Mouse (Mus musculus) midbrain, embryonic 11.5 days (tissue): Measurements from ENCODE around the gene Dlg2. TPM values are rescaled to one million over a fixed set of nuclear protein-coding genes. Genes with fewer than 3 reads are reported as not detected.

Source experiments
- ATAC-seq: fragments of 200-750 bp; cut with Nextera tagmentation; 2 replicates; pipeline ENCODE4 v1.8.0; 2017; ENCODE audit warnings: moderate TSS enrichment, moderate library complexity; ENCODE audit not compliant: low FRiP score
- DNase-seq: peaks from one replicate; pipeline ENCODE4 v3.0.0; 2015; ENCODE audit warnings: low spot score; ENCODE audit errors: missing footprints
- H3K27ac ChIP-seq: fragments of 300-500 bp; sonication (generic); 2 replicates; pipeline ENCODE4 v1.5.1; 2014; ENCODE audit warnings: low read depth, low read length
- H3K27me3 ChIP-seq: fragments of 300-500 bp; sonication (generic); 2 replicates; pipeline ENCODE4 v1.6.1; 2014; ENCODE audit warnings: mild to moderate bottlenecking, low read length, moderate library complexity, mixed read lengths; ENCODE audit not compliant: control insufficient read depth, insufficient read depth
- H3K36me3 ChIP-seq: fragments of 300-500 bp; sonication (generic); 2 replicates; pipeline ENCODE4 v1.6.1; 2014; ENCODE audit warnings: mild to moderate bottlenecking, low read length, moderate library complexity, mixed read lengths; ENCODE audit not compliant: control insufficient read depth, insufficient read depth
- H3K4me1 ChIP-seq: fragments of 300-500 bp; sonication (generic); 2 replicates; pipeline ENCODE4 v1.6.1; 2014; ENCODE audit warnings: low read length; ENCODE audit not compliant: control insufficient read depth, insufficient read depth
- H3K4me2 ChIP-seq: fragments of 300-500 bp; sonication (generic); 2 replicates; pipeline ENCODE4 v1.6.1; 2014; ENCODE audit warnings: mild to moderate bottlenecking, moderate library complexity
- H3K4me3 ChIP-seq: fragments of 300-500 bp; sonication (generic); 2 replicates; pipeline ENCODE4 v1.5.1; 2014; ENCODE audit warnings: low read depth, low read length
- H3K9ac ChIP-seq: fragments of 300-500 bp; sonication (generic); 2 replicates; pipeline ENCODE4 v1.6.1; 2014; ENCODE audit warnings: low read length
- H3K9me3 ChIP-seq: fragments of 300-500 bp; sonication (generic); 2 replicates; pipeline ENCODE4 v1.6.1; 2016; ENCODE audit warnings: low read length; ENCODE audit not compliant: control insufficient read depth
- WGBS: fragments of 180-500 bp; shearing (Covaris S2); extraction: QIAGEN DNeasy Blood & Tissue Kit; methylation state at CpG from one replicate; pipeline ENCODE4 v1.1.7; 2014; 5-methylcytosine and 5-hydroxymethylcytosine counted together
- polyA plus RNA-seq: library from polyadenylated mRNA; unstranded; fragments of >200 nt; fragmentation: Nextera tagmentation; extraction: Ambion mirVana; gene quantifications from 2 replicates; pipeline ENCODE4 v1.2.1, GENCODE M21; 2014

Dlg2 gene
- polyA plus RNA-seq, 1 experiment from 2014 or later: 1.8 TPM

DNA sequence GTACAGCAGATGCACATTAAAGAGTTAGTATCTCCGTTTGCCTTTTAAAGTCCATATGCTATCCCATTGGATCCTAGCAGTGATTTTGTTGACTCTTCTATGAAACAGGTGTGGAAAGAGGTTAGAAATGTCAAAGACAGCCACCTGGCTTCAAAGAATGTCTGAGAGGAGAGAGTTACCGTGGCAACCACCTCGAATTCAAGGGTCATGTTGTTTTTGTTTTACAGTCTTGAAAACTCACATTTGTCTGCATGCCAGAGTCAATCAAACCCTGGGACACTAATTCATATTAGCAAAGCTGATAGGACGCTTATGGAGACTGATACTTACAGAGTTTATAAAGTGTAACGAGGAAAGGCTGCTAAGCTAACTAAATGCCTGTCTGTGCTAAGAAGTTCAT, 1019.1 kb downstream of the Dlg2 start:
- Histone ChIP-seq H3K4me1 (no peaks in the 10 kb centered on the region), H3K27me3 (no peaks in the 10 kb centered on the region), H3K9ac (no peak overlapping the region), H3K9me3 (no peaks in the 10 kb centered on the region), H3K4me2 (no peak overlapping the region), H3K27ac (no peak overlapping the region), H3K4me3 (no peak overlapping the region), H3K36me3 (no peaks in the 10 kb centered on the region)
- 85% methylated on average over 5 of the region's 5 CpGs for WGBS
- ATAC-seq (no peak), DNase-seq (no peak)

DNA sequence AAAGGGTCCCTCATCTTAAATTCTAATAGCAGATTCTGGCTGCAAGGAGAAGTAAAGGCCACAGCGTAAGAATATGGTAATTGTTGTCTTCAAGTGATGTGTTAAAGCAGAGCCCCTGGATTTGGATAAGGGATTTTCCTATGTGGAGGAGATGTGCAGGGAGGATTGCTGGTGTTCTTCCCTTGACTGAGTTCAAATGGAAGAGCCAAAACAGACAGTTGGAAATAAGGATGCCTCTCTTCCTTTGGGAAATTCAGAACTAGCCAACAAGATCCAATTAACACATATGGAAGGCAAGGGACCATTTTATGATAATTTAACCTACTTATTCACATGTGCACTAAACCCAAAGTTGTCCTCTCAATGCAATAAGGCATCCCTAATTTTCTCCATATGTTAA, 1034.6 kb downstream of the Dlg2 start:
- Histone ChIP-seq H3K9me3 (no peaks in the 10 kb centered on the region), H3K36me3 (no peaks in the 10 kb centered on the region), H3K4me1 (no peaks in the 10 kb centered on the region), H3K27ac (no peak overlapping the region), H3K4me2 (no peak overlapping the region), H3K27me3 (no peaks in the 10 kb centered on the region), H3K9ac (no peak overlapping the region), H3K4me3 (no peak overlapping the region)
- WGBS: 50% methylated on average over 1 of the region's 1 CpGs
- no peak for ATAC-seq
- no peak for DNase-seq

DNA sequence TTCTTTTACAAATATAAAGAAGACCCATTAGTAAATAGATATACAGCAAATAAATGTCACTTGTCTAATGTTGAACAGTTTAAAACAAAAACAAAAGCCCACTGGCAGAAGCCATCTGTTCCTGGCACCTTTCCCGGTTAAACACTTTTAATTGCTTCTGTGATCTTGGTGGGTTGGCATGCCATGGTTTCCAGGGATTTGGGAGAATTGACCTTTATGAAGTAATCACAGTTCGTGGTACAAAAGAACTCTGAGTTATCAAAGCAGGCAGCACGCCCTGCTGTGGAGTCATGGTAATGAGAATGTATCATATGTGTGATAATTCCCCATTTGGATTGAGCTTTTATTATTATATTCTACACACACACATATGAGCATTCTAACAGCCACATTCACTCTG, 1038.0 kb downstream of the Dlg2 start:
- H3K4me2 ChIP-seq: no peak overlapping the region
- DNase-seq (no peak), ATAC-seq (no peak)
- no peak overlapping the region for H3K9ac ChIP-seq
- H3K27ac ChIP-seq: no peak overlapping the region
- H3K4me3 ChIP-seq: no peak overlapping the region
- H3K27me3 ChIP-seq: no peaks in the 10 kb centered on the region
- no peaks in the 10 kb centered on the region for H3K4me1 ChIP-seq
- H3K9me3 ChIP-seq: no peaks in the 10 kb centered on the region
- no peaks in the 10 kb centered on the region for H3K36me3 ChIP-seq
- 75% methylated on average over 3 of the region's 3 CpGs for WGBS

DNA sequence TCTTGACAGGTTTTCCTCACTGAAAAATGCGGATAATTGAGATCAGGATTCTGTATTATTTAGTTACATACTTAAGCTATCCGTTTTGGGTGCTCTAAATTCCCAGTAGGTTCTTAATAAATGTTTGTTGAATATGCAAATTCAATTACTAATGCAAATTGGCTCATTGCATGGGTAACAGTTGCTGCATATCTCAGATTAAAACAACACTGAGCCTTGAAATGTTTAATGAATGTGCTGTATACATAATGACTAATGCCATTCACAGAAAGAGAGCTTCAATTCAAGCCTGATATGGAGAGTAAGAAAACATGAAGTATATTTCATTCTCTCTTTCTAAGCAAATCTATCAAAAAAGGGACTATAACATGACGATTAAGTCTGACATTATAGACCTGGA, 1039.8 kb downstream of the Dlg2 start:
- H3K9ac ChIP-seq: no peak overlapping the region
- WGBS: 70% methylated on average over 3 of the region's 3 CpGs
- DNase-seq (no peak), ATAC-seq (no peak)
- H3K36me3 ChIP-seq: no peaks in the 10 kb centered on the region
- H3K4me1 ChIP-seq: no peaks in the 10 kb centered on the region
- H3K4me3 ChIP-seq: no peak overlapping the region
- H3K27ac ChIP-seq: no peak overlapping the region
- no peak overlapping the region for H3K4me2 ChIP-seq
- no peaks in the 10 kb centered on the region for H3K27me3 ChIP-seq
- no peaks in the 10 kb centered on the region for H3K9me3 ChIP-seq

- ATAC-seq (no peak), DNase-seq (peak; percentile 37)
- 89% methylated on average over 1 of the region's 1 CpGs for WGBS
- H3K27ac ChIP-seq: no peak overlapping the region
- no peak overlapping the region for H3K4me3 ChIP-seq
- H3K36me3 ChIP-seq: no peaks in the 10 kb centered on the region
- no peaks in the 10 kb centered on the region for H3K4me1 ChIP-seq
- H3K27me3 ChIP-seq: no peaks in the 10 kb centered on the region
- H3K9ac ChIP-seq: no peak overlapping the region
- H3K4me2 ChIP-seq: no peak overlapping the region
- H3K9me3 ChIP-seq: no peaks in the 10 kb centered on the region
Observed at GRCm38 (mm10) chr7:91525859-91526258, 1049.4 kb downstream of the Dlg2 start.

DNA sequence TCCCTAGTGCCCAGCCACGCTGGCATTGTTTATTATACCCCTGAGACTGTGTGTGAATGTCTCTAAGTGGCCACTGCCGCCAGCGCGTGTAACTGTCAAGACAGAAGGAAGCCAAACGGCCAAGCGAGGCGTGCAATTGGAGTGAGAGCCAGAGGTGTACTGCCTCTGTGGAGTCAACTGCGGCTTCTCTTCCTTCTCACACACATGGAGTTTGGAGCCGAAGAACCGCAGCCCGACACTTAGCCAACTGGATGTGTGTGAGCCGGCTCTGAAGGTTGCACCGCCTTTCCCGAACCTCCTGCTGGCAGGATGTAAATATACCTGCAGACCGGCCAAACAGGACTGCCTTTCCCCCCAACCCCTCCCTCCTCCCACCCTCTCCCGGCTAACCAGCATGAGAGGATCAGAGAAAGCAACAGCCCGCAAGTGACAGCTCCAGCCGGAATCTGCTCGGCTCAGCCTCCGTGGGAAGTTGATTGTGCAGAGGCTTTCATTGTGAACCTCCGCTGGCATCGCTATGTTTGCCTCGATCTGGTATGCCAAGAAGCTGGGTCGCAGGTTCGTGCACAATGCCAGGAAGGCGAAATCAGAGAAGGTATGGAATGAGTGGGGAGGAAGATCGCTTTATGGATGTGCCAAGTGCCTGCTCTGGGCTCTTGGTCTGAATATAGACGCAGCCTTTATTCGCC, 1066.3 kb downstream of the Dlg2 start:
- Histone ChIP-seq H3K4me2 (peak overlapping the region; percentile 77), H3K9me3 (no peaks in the 10 kb centered on the region), H3K27me3 (no peaks in the 10 kb centered on the region), H3K9ac (peak overlapping the region; percentile 54), H3K36me3 (no peaks in the 10 kb centered on the region), H3K4me1 (peaks cover 6% of the 10 kb centered on the region; the same call in 1 of the 2 replicates), H3K4me3 (peak overlapping the region; percentile 41), H3K27ac (no peak overlapping the region)
- ATAC-seq: peak; percentile 81
- WGBS: 2% methylated on average over 29 of the region's 29 CpGs
- peak; percentile 94 for DNase-seq

- no peak for DNase-seq
- peak overlapping the region; percentile 41 for H3K4me3 ChIP-seq
- 0 out of 2 replicates have a peak, but pooled peaks have one; percentile 36 for ATAC-seq
- no peaks in the 10 kb centered on the region for H3K9me3 ChIP-seq
- no peaks in the 10 kb centered on the region for H3K36me3 ChIP-seq
- peaks cover 6% of the 10 kb centered on the region; the same call in 1 of the 2 replicates for H3K4me1 ChIP-seq
- WGBS: 50% methylated on average over 4 of the region's 4 CpGs
- H3K27me3 ChIP-seq: no peaks in the 10 kb centered on the region
- H3K4me2 ChIP-seq: peak overlapping the region; percentile 77
- H3K27ac ChIP-seq: no peak overlapping the region
- H3K9ac ChIP-seq: peak overlapping the region; percentile 54; the same call in 1 of the 2 replicates
Observed at GRCm38 (mm10) chr7:91543286-91543650, 1066.8 kb downstream of the Dlg2 start.

DNA sequence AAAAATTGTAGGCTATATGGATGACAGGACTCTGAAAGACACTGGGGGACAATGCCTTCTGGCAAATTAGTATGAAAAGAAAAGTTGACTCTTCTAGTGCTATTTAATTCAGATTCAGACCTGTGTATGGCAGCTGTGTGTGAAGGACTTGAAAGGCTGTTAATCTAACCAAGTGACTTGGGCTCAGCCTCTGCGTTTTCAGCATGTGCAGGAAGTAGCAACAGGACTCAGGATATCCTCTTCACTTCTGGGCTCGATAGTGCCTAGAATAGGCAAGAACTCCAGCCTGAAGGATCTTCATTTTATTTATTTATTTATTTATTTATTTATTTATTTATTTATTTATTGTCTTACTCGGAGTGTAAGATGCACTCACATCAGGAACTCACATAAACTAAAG, 1068.1 kb downstream of the Dlg2 start:
- Histone ChIP-seq H3K4me3 (no peak overlapping the region), H3K9ac (no peak overlapping the region), H3K4me1 (peaks cover 6% of the 10 kb centered on the region; the same call in 1 of the 2 replicates), H3K27me3 (no peaks in the 10 kb centered on the region), H3K9me3 (no peaks in the 10 kb centered on the region), H3K27ac (no peak overlapping the region), H3K36me3 (no peaks in the 10 kb centered on the region), H3K4me2 (no peak overlapping the region)
- DNase-seq (no peak), ATAC-seq (no peak)
- 77% methylated on average over 3 of the region's 3 CpGs for WGBS

DNA sequence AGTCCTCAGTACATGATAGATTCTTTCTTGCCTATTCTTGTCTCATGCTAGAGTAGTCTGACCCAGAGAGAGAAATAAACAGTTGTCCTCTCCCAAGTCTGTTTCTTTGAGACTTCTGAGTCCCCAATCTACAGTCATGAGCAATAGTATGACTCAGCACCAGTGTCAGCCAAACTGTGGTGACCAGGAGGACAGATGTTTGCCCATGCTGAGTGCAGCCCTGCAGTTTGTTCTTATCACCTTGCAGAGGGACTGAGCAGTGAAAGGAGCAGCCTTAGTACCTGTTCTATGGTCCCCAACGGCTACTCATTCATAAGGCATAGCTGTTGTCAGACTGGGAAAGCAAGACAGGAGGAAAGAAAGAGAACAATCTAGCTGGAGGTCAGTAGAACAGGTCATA, 1072.3 kb downstream of the Dlg2 start:
- Histone ChIP-seq H3K9ac (no peak overlapping the region), H3K4me1 (no peaks in the 10 kb centered on the region), H3K27me3 (no peaks in the 10 kb centered on the region), H3K4me2 (no peak overlapping the region), H3K27ac (no peak overlapping the region), H3K9me3 (no peaks in the 10 kb centered on the region), H3K4me3 (no peak overlapping the region), H3K36me3 (no peaks in the 10 kb centered on the region)
- 90% methylated on average over 1 of the region's 1 CpGs for WGBS
- ATAC-seq: no peak
- DNase-seq: no peak
